ENCODE assay signal across 9 mouse cellular contexts in genomic region chr17:56131814-56132213, GRCm38 (mm10). TPM values are rescaled to one million over a fixed set of nuclear protein-coding genes. Genes with fewer than 3 reads are reported as not detected.
DNase-seq lines count a peak whose midpoint lies in the region; ATAC-seq and TF ChIP-seq lines count a peak whose summit lies in the region.
"Had no signal": no experiment of that assay in that cellular context is flagged by ENCODE, and none has a peak within 500 bp of the region (broad histone marks: within the 10 kb centered on the region; RNA-seq: fewer than 3 reads in every experiment).

No protein-coding gene starts in this region.

- no peak overlapping the region for H3K4me3 ChIP-seq in kidney, adult 2 months (ENCODE audit: insufficient read depth, low read depth, low read length)
- H3K4me3 ChIP-seq in kidney, embryonic 14.5 days (ENCODE audit: low read length): no peak overlapping the region
- H3K4me3 ChIP-seq in C2C12 (ENCODE audit: insufficient read depth, poor library complexity, severe bottlenecking): no peak overlapping the region
- H3K4me3 ChIP-seq in embryonic facial prominence, embryonic 11.5 days (ENCODE audit: low read depth, low read length): no peak overlapping the region
- H3K4me3 ChIP-seq in kidney, postnatal 0 days (replicated peaks; ENCODE audit: low read depth, low read length): no peak overlapping the region
- H3K4me3 ChIP-seq: embryonic facial prominence, embryonic 15.5 days had no signal

- no peak for TF ChIP-seq POLR2A in kidney, adult 2 months (IDR thresholded peaks at IDR 0.05; ENCODE audit: low read depth, low read length)

- H3K9ac ChIP-seq in kidney, embryonic 14.5 days (ENCODE audit: low read depth, low read length): no peak overlapping the region
- H3K9ac ChIP-seq in embryonic facial prominence, embryonic 11.5 days (replicated peaks; ENCODE audit: low read length): no peak overlapping the region
- no peak overlapping the region for H3K9ac ChIP-seq in kidney, postnatal 0 days (ENCODE audit: low read depth, low read length)
- H3K9ac ChIP-seq: embryonic facial prominence, embryonic 15.5 days had no signal

- H3K79me2 ChIP-seq in C2C12 (ENCODE audit: control insufficient read depth, insufficient read depth): no peaks in the 10 kb centered on the region

- peak; percentile 76 for TF ChIP-seq CTCF in kidney, adult 2 months (conservative IDR thresholded peaks at IDR 0.05; ENCODE audit: insufficient read depth, insufficient read length, low read depth, low read length)
- peak; percentile 48 for TF ChIP-seq CTCF in C2C12 (IDR thresholded peaks at IDR 0.05; ENCODE audit: control insufficient read depth, insufficient read depth, insufficient read length)
- peak; percentile 77 for TF ChIP-seq CTCF in kidney, postnatal 0 days (IDR thresholded peaks at IDR 0.05; ENCODE audit: low read depth)

- no peak for ATAC-seq in kidney, embryonic 14.5 days (ENCODE audit: low FRiP score, low TSS enrichment)
- ATAC-seq in embryonic facial prominence, embryonic 11.5 days (replicated peaks; ENCODE audit: insufficient number of reproducible peaks, low FRiP score, low TSS enrichment, low read depth): no peak
- ATAC-seq in kidney, postnatal 0 days (replicated peaks; ENCODE audit: low FRiP score, low read depth): no peak; the same call in 1 of the 2 replicates

- no peaks in the 10 kb centered on the region for H3K79me3 ChIP-seq in C2C12 (ENCODE audit: low read depth)

- DNase-seq in kidney, adult 2 months: peak; percentile 72
- peak; percentile 73 for DNase-seq in adrenal gland, adult 2 months
- peak; percentile 62 for DNase-seq in embryonic facial prominence, embryonic 11.5 days (ENCODE audit: low spot score)
- peak; percentile 50 for DNase-seq in kidney, postnatal 0 days (ENCODE audit: low spot score)
- DNase-seq in naive thymus-derived CD4-positive, alpha-beta T cell, adult 2 months (ENCODE audit: low read depth): peak; percentile 86
- DNase-seq in frontal cortex, postnatal 14 days (ENCODE audit: low spot score in 2 of 2): no peak

- H3K27me3 ChIP-seq in kidney, adult 2 months (replicated peaks; ENCODE audit: control insufficient read depth, insufficient read depth, low read length): no peaks in the 10 kb centered on the region
- no peaks in the 10 kb centered on the region for H3K27me3 ChIP-seq in kidney, embryonic 14.5 days (ENCODE audit: control insufficient read depth, insufficient read depth, low read length)
- H3K27me3 ChIP-seq in C2C12 (ENCODE audit: control insufficient read depth, insufficient read depth, insufficient read length): peaks cover 17% of the 10 kb centered on the region
- no peaks in the 10 kb centered on the region; the same call in 1 of the 2 replicates for H3K27me3 ChIP-seq in embryonic facial prominence, embryonic 11.5 days (ENCODE audit: control insufficient read depth, insufficient read depth, low read length)
- no peaks in the 10 kb centered on the region for H3K27me3 ChIP-seq in kidney, postnatal 0 days (ENCODE audit: insufficient read depth, low read length)
- H3K27me3 ChIP-seq: embryonic facial prominence, embryonic 15.5 days had no signal

- WGBS in kidney, adult 2 months: 44% methylated on average over 7 of the region's 7 CpGs
- 52% methylated on average over 7 of the region's 7 CpGs for WGBS in kidney, embryonic 14.5 days
- WGBS in embryonic facial prominence, embryonic 11.5 days: 45% methylated on average over 7 of the region's 7 CpGs
- 43% methylated on average over 7 of the region's 7 CpGs for WGBS in kidney, postnatal 0 days

- no peaks in the 10 kb centered on the region for H3K9me3 ChIP-seq in kidney, embryonic 14.5 days (ENCODE audit: control insufficient read depth, low read length)
- H3K9me3 ChIP-seq in embryonic facial prominence, embryonic 11.5 days (replicated peaks; ENCODE audit: control insufficient read depth, low read length): no peaks in the 10 kb centered on the region
- no peaks in the 10 kb centered on the region for H3K9me3 ChIP-seq in kidney, postnatal 0 days (replicated peaks; ENCODE audit: low read length)
- H3K9me3 ChIP-seq: embryonic facial prominence, embryonic 15.5 days had no signal

- H3K4me1 ChIP-seq in kidney, adult 2 months (ENCODE audit: control insufficient read depth, insufficient read depth, low read length): no peaks in the 10 kb centered on the region
- peaks cover 15% of the 10 kb centered on the region; the same call in 1 of the 2 replicates for H3K4me1 ChIP-seq in kidney, embryonic 14.5 days (ENCODE audit: control insufficient read depth, insufficient read depth, low read length)
- H3K4me1 ChIP-seq in embryonic facial prominence, embryonic 11.5 days (ENCODE audit: control insufficient read depth, insufficient read depth, low read length): 0 out of 2 replicates have a peak, but pooled peaks cover 3% of the 10 kb centered on the region
- peaks cover 9% of the 10 kb centered on the region; the same call in 1 of the 2 replicates for H3K4me1 ChIP-seq in kidney, postnatal 0 days (replicated peaks; ENCODE audit: insufficient read depth, low read length)

- H3K36me3 ChIP-seq in kidney, adult 2 months (ENCODE audit: control insufficient read depth, insufficient read depth, low read length): no peaks in the 10 kb centered on the region
- H3K36me3 ChIP-seq in kidney, embryonic 14.5 days (ENCODE audit: control insufficient read depth, insufficient read depth, low read length): no peaks in the 10 kb centered on the region
- H3K36me3 ChIP-seq in C2C12 (ENCODE audit: control insufficient read depth, insufficient read depth): no peaks in the 10 kb centered on the region
- H3K36me3 ChIP-seq in embryonic facial prominence, embryonic 11.5 days (replicated peaks; ENCODE audit: control insufficient read depth, insufficient read depth, low read depth, low read length): no peaks in the 10 kb centered on the region
- H3K36me3 ChIP-seq in kidney, postnatal 0 days (ENCODE audit: insufficient read depth, low read length): no peaks in the 10 kb centered on the region

- no peak overlapping the region for H3ac ChIP-seq in C2C12 (ENCODE audit: control insufficient read depth, insufficient read length, low read depth)

- no peak overlapping the region for H3K4me2 ChIP-seq in kidney, embryonic 14.5 days (replicated peaks; ENCODE audit: low read depth, low read length)
- no peak overlapping the region for H3K4me2 ChIP-seq in embryonic facial prominence, embryonic 11.5 days (ENCODE audit: low read depth, low read length)
- no peak overlapping the region for H3K4me2 ChIP-seq in kidney, postnatal 0 days (ENCODE audit: low read length)
- H3K4me2 ChIP-seq: embryonic facial prominence, embryonic 15.5 days had no signal

- no peak overlapping the region for H3K27ac ChIP-seq in kidney, adult 2 months (ENCODE audit: insufficient read depth, low read depth, low read length)
- no peak overlapping the region for H3K27ac ChIP-seq in kidney, embryonic 14.5 days (ENCODE audit: low read depth, low read length)
- no peak overlapping the region for H3K27ac ChIP-seq in embryonic facial prominence, embryonic 11.5 days (replicated peaks; ENCODE audit: low read depth, low read length)
- H3K27ac ChIP-seq in kidney, postnatal 0 days: no peak overlapping the region
- H3K27ac ChIP-seq: embryonic facial prominence, embryonic 15.5 days had no signal

RNA-seq across cellular contexts. Expression of gene Sema6b, which starts 8.3 kb away (rescaled TPM):
- polyA plus RNA-seq in kidney, adult 2 months (2012; rRNA removed): 3.8 and 4.1 TPM in 2 replicates
- 1.4 TPM in 2 replicates for polyA plus RNA-seq in kidney, embryonic 14.5 days (2014; fragmentation: Nextera tagmentation; extraction: Ambion mirVana)
- polyA plus RNA-seq in C2C12 (2012; fragmentation: generic; extraction: Trizol): 0.81 TPM
- 10 to 100 TPM in 1 of 2 experiments, 1 to 10 TPM in 1; 6.3 to 10.2 TPM for total RNA-seq in adrenal gland, adult 2 months (2021)
- polyA plus RNA-seq in adrenal gland, adult 2 months (2012; rRNA removed): 32.9 and 36.5 TPM in 2 replicates
- polyA plus RNA-seq in embryonic facial prominence, embryonic 11.5 days (2014; fragmentation: Nextera tagmentation; extraction: Ambion mirVana): 1.1 and 1.6 TPM in 2 replicates
- 0.87 and 1.2 TPM in 2 replicates for polyA plus RNA-seq in kidney, postnatal 0 days (2015; fragmentation: Nextera tagmentation; extraction: Ambion mirVana)

RNA-seq across cellular contexts. Expression of gene Lrg1, which starts 10.0 kb away (rescaled TPM):
- 9.9 and 16.1 TPM in 2 replicates for polyA plus RNA-seq in kidney, adult 2 months (2012; rRNA removed)
- polyA plus RNA-seq in kidney, embryonic 14.5 days (2014; fragmentation: Nextera tagmentation; extraction: Ambion mirVana): not detected in 2 replicates
- polyA plus RNA-seq in C2C12 (2012; fragmentation: generic; extraction: Trizol): 0.02 TPM
- 10 to 100 TPM; 23.9 to 45.5 TPM for total RNA-seq in adrenal gland, adult 2 months (2021)
- polyA plus RNA-seq in adrenal gland, adult 2 months (2012; rRNA removed): 134 and 212 TPM in 2 replicates
- not detected in 2 replicates for polyA plus RNA-seq in embryonic facial prominence, embryonic 11.5 days (2014; fragmentation: Nextera tagmentation; extraction: Ambion mirVana)
- polyA plus RNA-seq in kidney, postnatal 0 days (2015; fragmentation: Nextera tagmentation; extraction: Ambion mirVana): 1.7 and 1.9 TPM in 2 replicates

RNA-seq across cellular contexts. Expression of gene Plin5, which starts 14.4 kb away (rescaled TPM):
- polyA plus RNA-seq in kidney, adult 2 months (2012; rRNA removed): 8.4 and 10.1 TPM in 2 replicates
- polyA plus RNA-seq in kidney, embryonic 14.5 days (2014; fragmentation: Nextera tagmentation; extraction: Ambion mirVana): 1.1 and 1.3 TPM in 2 replicates
- polyA plus RNA-seq in C2C12 (2012; fragmentation: generic; extraction: Trizol): 0.08 TPM
- total RNA-seq in adrenal gland, adult 2 months (2021): 10 to 100 TPM; 59.5 to 71.9 TPM
- 42.9 and 91.7 TPM in 2 replicates for polyA plus RNA-seq in adrenal gland, adult 2 months (2012; rRNA removed)
- 0.10 and 0.31 TPM in 2 replicates for polyA plus RNA-seq in embryonic facial prominence, embryonic 11.5 days (2014; fragmentation: Nextera tagmentation; extraction: Ambion mirVana)
- polyA plus RNA-seq in kidney, postnatal 0 days (2015; fragmentation: Nextera tagmentation; extraction: Ambion mirVana): 1.2 and 1.3 TPM in 2 replicates

RNA-seq across cellular contexts. Expression of gene Plin4, which starts 22.2 kb away (rescaled TPM):
- 14.4 and 23.3 TPM in 2 replicates for polyA plus RNA-seq in kidney, adult 2 months (2012; rRNA removed)
- 0.08 and 0.17 TPM in 2 replicates for polyA plus RNA-seq in kidney, embryonic 14.5 days (2014; fragmentation: Nextera tagmentation; extraction: Ambion mirVana)
- polyA plus RNA-seq in C2C12 (2012; fragmentation: generic; extraction: Trizol): 3.2 TPM
- total RNA-seq in adrenal gland, adult 2 months (2021): 100 to 1,000 TPM in 1 of 2 experiments, 10 to 100 TPM in 1; 92.6 to 121 TPM
- polyA plus RNA-seq in adrenal gland, adult 2 months (2012; rRNA removed): 100 and 184 TPM in 2 replicates
- 0.08 TPM in 1 of 2 replicates, not detected in the other for polyA plus RNA-seq in embryonic facial prominence, embryonic 11.5 days (2014; fragmentation: Nextera tagmentation; extraction: Ambion mirVana)
- polyA plus RNA-seq in kidney, postnatal 0 days (2015; fragmentation: Nextera tagmentation; extraction: Ambion mirVana): 0.08 and 0.09 TPM in 2 replicates

RNA-seq across cellular contexts. Expression of gene Tnfaip8l1, which starts 30.5 kb away (rescaled TPM):
- polyA plus RNA-seq in kidney, adult 2 months (2012; rRNA removed): 1.7 and 2.7 TPM in 2 replicates
- 11.4 and 11.8 TPM in 2 replicates for polyA plus RNA-seq in kidney, embryonic 14.5 days (2014; fragmentation: Nextera tagmentation; extraction: Ambion mirVana)
- polyA plus RNA-seq in C2C12 (2012; fragmentation: generic; extraction: Trizol): 2.3 TPM
- total RNA-seq in adrenal gland, adult 2 months (2021): 1 to 10 TPM; 2.0 to 2.4 TPM
- 4.2 and 6.7 TPM in 2 replicates for polyA plus RNA-seq in adrenal gland, adult 2 months (2012; rRNA removed)
- 12.1 and 12.7 TPM in 2 replicates for polyA plus RNA-seq in embryonic facial prominence, embryonic 11.5 days (2014; fragmentation: Nextera tagmentation; extraction: Ambion mirVana)
- 7.4 and 7.8 TPM in 2 replicates for polyA plus RNA-seq in kidney, postnatal 0 days (2015; fragmentation: Nextera tagmentation; extraction: Ambion mirVana)

Comparison
In these comparisons a context has a peak if more than half of its experiments do, and no peak if none do; other contexts are left out.
1. DNase-seq: peak in kidney, adult 2 months (single experiment), adrenal gland, adult 2 months (single experiment), embryonic facial prominence, embryonic 11.5 days (single experiment), kidney, postnatal 0 days (single experiment) and naive thymus-derived CD4-positive, alpha-beta T cell, adult 2 months (single experiment); none in frontal cortex, postnatal 14 days (0 of 2).
2. Peak in every context shown above with its lines, with median percentiles within 50 percentile points of each other: CTCF ChIP-seq.